Mouse (Mus musculus): Measurements from ENCODE around the gene Mnd1.
A peak's percentile ranks its signal among the peaks of the same experiment; 100 is the strongest.

Mnd1 gene

GRCm38 (mm10) chr3:84048729-84049175 is 106.8 kb downstream of the Mnd1 start:
- no peak for DNase-seq (ENCODE audit: low spot score in 2 of 2)

- DNase-seq (ENCODE audit: low spot score in 2 of 2): no peak
Measured at GRCm38 (mm10) chr3:84046206-84046605, 109.4 kb downstream of the Mnd1 start.

DNA sequence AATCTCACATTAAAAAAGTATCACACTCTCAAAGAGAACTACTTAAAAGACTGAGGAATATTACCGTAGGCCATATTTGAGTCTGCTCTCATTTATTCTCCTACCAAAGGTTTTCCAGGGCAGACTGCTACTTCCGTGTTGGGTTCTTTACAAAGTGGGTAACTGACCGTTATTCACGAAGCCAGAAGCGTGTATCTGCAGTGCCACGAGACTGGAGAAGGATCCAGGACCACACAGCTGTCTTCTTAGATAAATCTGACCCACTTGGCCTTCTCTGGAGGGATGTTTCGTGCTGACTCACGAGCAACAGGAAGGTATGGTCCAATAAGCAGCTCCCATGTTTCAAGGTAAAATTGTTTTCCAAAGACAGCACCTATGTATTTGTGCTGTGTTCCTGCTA is 113.8 kb downstream of the Mnd1 start:
- DNase-seq (ENCODE audit: low spot score in 2 of 2): no peak

GRCm38 (mm10) chr3:84040476-84041082 is 115.0 kb downstream of the Mnd1 start:
- DNase-seq (ENCODE audit: low spot score in 2 of 2): no peak

- peak; percentile 76 to 92 for DNase-seq (ENCODE audit: low spot score in 2 of 2)
Measured at GRCm38 (mm10) chr3:84039646-84040475, 115.7 kb downstream of the Mnd1 start, which contains the start of gene Tmem131l. Gene Tmem131l, minus strand, starts transcription at chr3:84040175.

- peak in 1 of 2 experiments; percentile 47 for DNase-seq (ENCODE audit: low spot score in 2 of 2)
Measured at GRCm38 (mm10) chr3:84038981-84039645, 116.5 kb downstream of the Mnd1 start.

GRCm38 (mm10) chr3:84038126-84038525 is 117.5 kb downstream of the Mnd1 start:
- DNase-seq (ENCODE audit: low spot score in 2 of 2): no peak

Measured in cerebellum, postnatal 4 days (tissue).